Mouse (Mus musculus) testis, postnatal 14 days (tissue): ENCODE data around the gene Ssu2.

Experiments used
- DNase-seq: peaks from one replicate; pipeline ENCODE4 v3.0.0; 2021; ENCODE audit warnings: low spot score

Ssu2 gene

GRCm38 (mm10) chr6:112339016-112339415, 48.8 kb downstream of the Ssu2 start:
- no peak for DNase-seq

- no peak for DNase-seq
Measured at GRCm38 (mm10) chr6:112337667-112338066, 50.2 kb downstream of the Ssu2 start.

- DNase-seq: peak; percentile 12
Measured at GRCm38 (mm10) chr6:112333930-112334329, 53.9 kb downstream of the Ssu2 start.

GRCm38 (mm10) chr6:112331223-112331598, 56.6 kb downstream of the Ssu2 start:
- DNase-seq: no peak

GRCm38 (mm10) chr6:112330520-112331222, 57.2 kb downstream of the Ssu2 start:
- DNase-seq: no peak

- no peak for DNase-seq
Measured at GRCm38 (mm10) chr6:112327793-112328192, 60.0 kb downstream of the Ssu2 start.

- DNase-seq: no peak
Measured at GRCm38 (mm10) chr6:112325213-112325612, 62.6 kb downstream of the Ssu2 start.

GRCm38 (mm10) chr6:112322916-112323315, 64.9 kb downstream of the Ssu2 start:
- no peak for DNase-seq

GRCm38 (mm10) chr6:112320679-112321078, 67.1 kb downstream of the Ssu2 start:
- no peak for DNase-seq

- no peak for DNase-seq
Measured at GRCm38 (mm10) chr6:112319449-112319848, 68.4 kb downstream of the Ssu2 start.

GRCm38 (mm10) chr6:112311385-112311784, 76.4 kb downstream of the Ssu2 start:
- no peak for DNase-seq

- no peak for DNase-seq
Measured at GRCm38 (mm10) chr6:112309330-112309938, 78.4 kb downstream of the Ssu2 start.
